Comparison of ENCODE assay signal across 8 mouse cellular contexts in genomic region chr11:76292398-76292797, GRCm38 (mm10). TPM values are rescaled to one million over a fixed set of nuclear protein-coding genes. Genes with fewer than 3 reads are reported as not detected.
DNase-seq lines count a peak whose midpoint lies in the region; ATAC-seq lines count a peak whose summit lies in the region.

No protein-coding gene starts in this region.

- H3K9me3 ChIP-seq in embryonic facial prominence, embryonic 10.5 days = no peaks in the 10 kb centered on the region
- no peaks in the 10 kb centered on the region for H3K9me3 ChIP-seq in heart, embryonic 16.5 days (replicated peaks; ENCODE audit: control insufficient read depth, low read length)
- H3K9me3 ChIP-seq in limb, embryonic 11.5 days (ENCODE audit: control insufficient read depth, low read length) = no peaks in the 10 kb centered on the region; the same call in 1 of the 2 replicates
- H3K9me3 ChIP-seq in stomach, embryonic 14.5 days (ENCODE audit: control insufficient read depth, low read depth, low read length) = no peaks in the 10 kb centered on the region

- H3K4me2 ChIP-seq in heart, embryonic 16.5 days (ENCODE audit: low read depth, low read length) = peak overlapping the region; percentile 17
- no peak overlapping the region for H3K4me2 ChIP-seq in limb, embryonic 11.5 days (ENCODE audit: low read depth, severe bottlenecking)
- no peak overlapping the region for H3K4me2 ChIP-seq in stomach, embryonic 14.5 days (replicated peaks; ENCODE audit: low read depth, low read length)

- 0 out of 2 replicates have a peak, but pooled peaks have one; percentile 16 for ATAC-seq in heart, embryonic 16.5 days (replicated peaks; ENCODE audit: extremely low read depth, insufficient read depth, low FRiP score)
- no peak for ATAC-seq in limb, embryonic 11.5 days (ENCODE audit: insufficient number of reproducible peaks, low FRiP score, low TSS enrichment, low read depth)
- no peak for ATAC-seq in stomach, embryonic 14.5 days (ENCODE audit: insufficient number of reproducible peaks, insufficient read depth, low FRiP score, low read depth)
- ATAC-seq in megakaryocyte-erythroid progenitor cell, adult 5-6 weeks (replicated peaks; ENCODE audit: low FRiP score, low TSS enrichment, poor library complexity, severe bottlenecking) = no peak

- intact Hi-C loops in left cerebral cortex, postnatal 4 days (cut with DNase I) = no loop called here

- H3K27ac ChIP-seq in embryonic facial prominence, embryonic 10.5 days (replicated peaks) = peak overlapping the region; percentile 75
- H3K27ac ChIP-seq in heart, embryonic 16.5 days (ENCODE audit: low read length) = peak overlapping the region; percentile 87
- peak overlapping the region; percentile 53 for H3K27ac ChIP-seq in limb, embryonic 11.5 days (replicated peaks; ENCODE audit: low read depth, low read length)
- H3K27ac ChIP-seq in stomach, embryonic 14.5 days (ENCODE audit: low read length) = peak overlapping the region; percentile 74; the same call in 1 of the 2 replicates

- H3K36me3 ChIP-seq in embryonic facial prominence, embryonic 10.5 days (replicated peaks) = 0 out of 2 replicates have a peak, but pooled peaks cover 7% of the 10 kb centered on the region
- H3K36me3 ChIP-seq in heart, embryonic 16.5 days (ENCODE audit: control insufficient read depth, insufficient read depth) = no peaks in the 10 kb centered on the region
- no peaks in the 10 kb centered on the region for H3K36me3 ChIP-seq in limb, embryonic 11.5 days (ENCODE audit: control insufficient read depth, insufficient read depth, low read length)
- H3K36me3 ChIP-seq in stomach, embryonic 14.5 days (ENCODE audit: control insufficient read depth, insufficient read depth, low read length) = no peaks in the 10 kb centered on the region

- WGBS in embryonic facial prominence, embryonic 10.5 days = 84% methylated on average over 15 of the region's 15 CpGs
- WGBS in heart, embryonic 16.5 days = 42% methylated on average over 15 of the region's 15 CpGs
- WGBS in limb, embryonic 11.5 days = 52% methylated on average over 15 of the region's 15 CpGs
- WGBS in stomach, embryonic 14.5 days = 48% methylated on average over 15 of the region's 15 CpGs

- peaks cover 92% of the 10 kb centered on the region for H3K4me1 ChIP-seq in embryonic facial prominence, embryonic 10.5 days
- H3K4me1 ChIP-seq in heart, embryonic 16.5 days (ENCODE audit: control insufficient read depth, insufficient read depth, low read length) = peaks cover 32% of the 10 kb centered on the region
- H3K4me1 ChIP-seq in limb, embryonic 11.5 days (ENCODE audit: control insufficient read depth, insufficient read depth, low read length) = peaks cover 50% of the 10 kb centered on the region
- H3K4me1 ChIP-seq in stomach, embryonic 14.5 days (ENCODE audit: control insufficient read depth, insufficient read depth, low read length) = peaks cover 33% of the 10 kb centered on the region; the same call in 1 of the 2 replicates

- no peak overlapping the region for H3K4me3 ChIP-seq in embryonic facial prominence, embryonic 10.5 days
- 0 out of 2 replicates have a peak overlapping the region, but pooled peaks have one; percentile 1 for H3K4me3 ChIP-seq in heart, embryonic 16.5 days (ENCODE audit: low read length)
- no peak overlapping the region for H3K4me3 ChIP-seq in limb, embryonic 11.5 days (ENCODE audit: low read depth, low read length)
- no peak overlapping the region for H3K4me3 ChIP-seq in stomach, embryonic 14.5 days (ENCODE audit: low read depth, low read length)

- H3K9ac ChIP-seq in heart, embryonic 16.5 days (ENCODE audit: low read length) = no peak overlapping the region
- no peak overlapping the region for H3K9ac ChIP-seq in limb, embryonic 11.5 days (ENCODE audit: low read length)
- no peak overlapping the region for H3K9ac ChIP-seq in stomach, embryonic 14.5 days (replicated peaks; ENCODE audit: low read depth, low read length)

- peak; percentile 92 for DNase-seq in NIH3T3 (ENCODE audit: low read depth)
- DNase-seq in embryonic facial prominence, embryonic 10.5 days (ENCODE audit: low spot score) = no peak
- DNase-seq in limb, embryonic 11.5 days (ENCODE audit: low spot score) = peak; percentile 33
- DNase-seq in left cerebral cortex, postnatal 4 days = no peak
- no peak for DNase-seq in B cell, adult 2 months

- no peaks in the 10 kb centered on the region for H3K27me3 ChIP-seq in embryonic facial prominence, embryonic 10.5 days (replicated peaks; ENCODE audit: low read depth, poor library complexity, severe bottlenecking)
- no peaks in the 10 kb centered on the region for H3K27me3 ChIP-seq in heart, embryonic 16.5 days (ENCODE audit: control insufficient read depth, insufficient read depth, low read length)
- H3K27me3 ChIP-seq in limb, embryonic 11.5 days (ENCODE audit: control insufficient read depth, insufficient read depth, low read length) = no peaks in the 10 kb centered on the region
- no peaks in the 10 kb centered on the region for H3K27me3 ChIP-seq in stomach, embryonic 14.5 days (ENCODE audit: control insufficient read depth, insufficient read depth, low read length)

RNA-seq across cellular contexts. Expression of gene Glod4, which starts 48.9 kb away (rescaled TPM):
- polyA plus RNA-seq in embryonic facial prominence, embryonic 10.5 days (2016; fragmentation: Nextera tagmentation; extraction: Ambion mirVana) = 136 and 142 TPM in 2 replicates
- 115 and 122 TPM in 2 replicates for polyA plus RNA-seq in heart, embryonic 16.5 days (2015; fragmentation: Nextera tagmentation; extraction: Ambion mirVana)
- polyA plus RNA-seq in limb, embryonic 11.5 days (2014; fragmentation: Nextera tagmentation; extraction: Ambion mirVana) = 136 TPM in 2 replicates
- polyA plus RNA-seq in stomach, embryonic 14.5 days (2014; fragmentation: Nextera tagmentation; extraction: Ambion mirVana) = 135 and 155 TPM in 2 replicates
- total RNA-seq in megakaryocyte-erythroid progenitor cell, adult 5-6 weeks (2014; fragmentation: Nextera tagmentation) = 65.0 and 70.4 TPM in 2 replicates
- total RNA-seq in megakaryocyte-erythroid progenitor cell, adult 5-6 weeks (2017) = 203 and 253 TPM in 2 replicates
- 10 to 100 TPM; 49.7 to 62.0 TPM for total RNA-seq in left cerebral cortex, postnatal 4 days (2021)

RNA-seq across cellular contexts. Expression of gene Mrm3, which starts 48.9 kb away (rescaled TPM):
- polyA plus RNA-seq in embryonic facial prominence, embryonic 10.5 days (2016; fragmentation: Nextera tagmentation; extraction: Ambion mirVana) = 26.1 and 28.8 TPM in 2 replicates
- 29.1 and 31.7 TPM in 2 replicates for polyA plus RNA-seq in heart, embryonic 16.5 days (2015; fragmentation: Nextera tagmentation; extraction: Ambion mirVana)
- 23.9 and 24.0 TPM in 2 replicates for polyA plus RNA-seq in limb, embryonic 11.5 days (2014; fragmentation: Nextera tagmentation; extraction: Ambion mirVana)
- polyA plus RNA-seq in stomach, embryonic 14.5 days (2014; fragmentation: Nextera tagmentation; extraction: Ambion mirVana) = 24.4 and 26.3 TPM in 2 replicates
- total RNA-seq in megakaryocyte-erythroid progenitor cell, adult 5-6 weeks (2014; fragmentation: Nextera tagmentation) = 24.0 and 31.8 TPM in 2 replicates
- total RNA-seq in megakaryocyte-erythroid progenitor cell, adult 5-6 weeks (2017) = 58.5 and 63.2 TPM in 2 replicates
- total RNA-seq in left cerebral cortex, postnatal 4 days (2021) = 10 to 100 TPM; 14.0 to 16.8 TPM

Comparison
In these comparisons a context has a peak if more than half of its experiments do, and no peak if none do; other contexts are left out.
1. DNase-seq: peak in NIH3T3 (single experiment) and limb, embryonic 11.5 days (single experiment); none in embryonic facial prominence, embryonic 10.5 days (single experiment), left cerebral cortex, postnatal 4 days (single experiment) and B cell, adult 2 months (0 of 2).
2. Peak in every context shown above with its lines, with median percentiles within 50 percentile points of each other: H3K27ac ChIP-seq.